Mouse (Mus musculus): ENCODE data around the gene Atp6v1b1.
"Not testable (repeated sequence)": the region's sequence is repeated elsewhere in the genome, so short reads cannot be mapped to it uniquely, and the experiment has no call there.

The Atp6v1b1 gene

DNA sequence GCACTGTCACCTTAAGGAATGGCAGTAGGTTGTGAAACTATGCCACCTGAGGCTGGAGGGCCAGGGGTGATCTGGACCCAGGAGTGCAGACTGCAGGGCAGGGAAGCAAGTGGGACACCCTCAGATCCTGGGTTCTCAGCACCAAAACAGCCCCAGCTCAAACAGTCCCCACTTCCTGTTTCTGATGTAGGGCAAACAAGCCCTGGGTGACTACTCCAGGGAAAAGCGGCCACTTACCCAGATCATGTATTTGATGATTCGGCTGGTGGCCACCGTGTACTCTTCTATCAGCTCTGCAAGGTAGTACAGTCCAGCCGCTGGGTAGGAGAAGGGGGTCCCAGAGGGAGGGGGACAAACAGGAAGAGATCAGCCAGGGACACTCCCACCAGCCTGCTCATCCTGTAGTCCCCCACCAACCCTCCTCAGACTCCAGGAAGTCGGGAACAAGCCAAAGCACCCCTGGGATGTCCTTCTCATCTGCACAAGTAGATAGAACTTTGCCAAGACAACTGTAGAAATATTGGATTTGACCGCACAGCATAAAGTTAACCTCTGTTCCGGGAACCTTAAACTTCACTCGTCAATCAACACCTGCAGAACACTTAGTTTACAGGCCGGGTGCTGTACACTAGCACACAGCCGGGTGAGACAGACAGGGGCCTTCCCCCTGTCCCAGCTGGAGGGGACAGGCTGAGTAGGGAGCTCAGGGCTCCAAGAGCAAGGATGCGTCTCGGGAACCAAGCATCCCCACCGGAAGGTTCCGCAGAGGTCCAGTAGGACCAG is 32.2 kb downstream of the Atp6v1b1 start:
- DNase-seq (ENCODE audit: low read depth in 1 of 2, low spot score in 2 of 2), result peak in 1 of 2 experiments; percentile 14

DNA sequence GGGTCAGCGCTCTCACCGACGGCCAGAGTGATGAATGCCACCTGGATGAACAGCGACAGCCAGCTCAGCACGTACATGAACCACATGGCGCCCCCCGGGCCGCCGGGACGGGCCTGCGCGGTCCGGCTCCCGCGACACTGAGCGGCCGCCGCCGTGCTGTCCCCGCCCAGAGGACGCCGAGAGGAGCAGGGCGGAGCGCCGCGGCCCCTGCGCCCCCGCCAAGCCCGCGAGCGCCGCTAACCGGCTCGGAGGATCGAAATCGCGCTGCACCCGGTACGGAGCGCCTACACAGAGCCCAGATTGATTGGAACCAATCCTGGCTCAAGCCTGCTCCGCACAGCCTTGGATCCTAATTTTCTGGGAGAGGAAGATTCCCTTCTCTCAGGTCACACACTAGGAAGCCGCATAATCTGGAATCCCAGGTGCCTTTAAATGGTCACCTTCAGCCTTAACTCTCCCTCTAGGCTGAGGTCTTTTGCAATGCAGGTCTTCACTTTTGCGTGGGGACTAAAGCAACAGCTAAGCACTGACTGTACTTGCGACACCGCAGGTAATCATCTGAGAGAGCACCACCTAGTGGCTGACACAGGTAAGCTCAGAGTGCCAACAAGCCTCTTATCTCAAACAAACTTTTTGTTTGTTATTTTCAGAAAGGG is 33.0 kb downstream of the Atp6v1b1 start, which contains the start of gene Tex261:
Gene Tex261, minus strand, starts transcription at position 176 of the 656 bp plus-strand sequence.
- peak; percentile 70 to 79 for DNase-seq (ENCODE audit: low read depth in 1 of 2, low spot score in 2 of 2)

DNA sequence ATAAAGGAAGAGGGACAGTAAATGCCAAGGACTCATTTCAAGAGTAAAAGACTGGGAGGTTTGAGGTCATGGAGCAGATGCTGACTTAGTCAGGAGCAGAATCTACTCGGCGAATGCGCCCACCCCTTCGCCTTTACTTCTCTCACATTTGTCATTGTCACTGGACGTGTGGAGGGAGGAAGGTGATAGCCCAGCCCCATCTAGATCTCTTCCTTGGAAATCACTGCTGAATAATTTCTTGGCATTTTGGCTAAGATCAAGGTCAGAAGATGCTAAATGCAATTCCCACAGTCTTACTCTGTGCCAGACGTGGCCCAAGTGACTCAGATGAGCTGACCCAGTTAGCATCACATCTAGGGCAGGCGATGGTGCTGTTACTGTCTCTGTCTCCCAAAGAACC is 35.5 kb downstream of the Atp6v1b1 start:
- DNase-seq (ENCODE audit: low read depth in 1 of 2, low spot score in 2 of 2), result no peak

GRCm38 (mm10) chr6:83779026-83779425 is 36.2 kb downstream of the Atp6v1b1 start:
- DNase-seq (ENCODE audit: low read depth in 1 of 2, low spot score in 2 of 2), result peak in 1 of 2 experiments; percentile 19

GRCm38 (mm10) chr6:83786426-83786825 is 43.6 kb downstream of the Atp6v1b1 start:
- no peak for DNase-seq (ENCODE audit: low read depth in 1 of 2, low spot score in 2 of 2)

DNA sequence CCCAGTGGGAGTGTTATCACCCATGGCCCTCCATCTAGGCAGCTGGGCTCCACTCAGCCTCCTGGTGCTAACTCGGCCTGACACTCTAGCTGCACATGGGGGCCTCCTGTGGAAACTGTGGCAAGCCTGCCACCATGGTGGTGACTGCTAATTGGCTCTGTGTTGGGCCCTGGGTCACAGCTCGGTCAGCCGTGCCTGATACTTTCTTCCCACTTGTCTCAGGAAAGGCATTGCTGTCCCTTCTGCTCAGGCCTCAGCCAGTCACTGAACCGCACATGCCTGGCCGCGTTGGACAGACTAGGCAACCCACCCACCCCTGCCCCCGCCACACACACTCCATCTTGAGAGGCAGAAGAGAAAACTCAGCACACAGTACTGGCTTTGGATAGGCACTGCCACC is 45.8 kb downstream of the Atp6v1b1 start:
- DNase-seq (ENCODE audit: low read depth in 1 of 2, low spot score in 2 of 2), result no peak

- not testable (repeated sequence) for DNase-seq (ENCODE audit: low read depth in 1 of 2, low spot score in 2 of 2)
These were observed 47.7 kb downstream of the Atp6v1b1 start for GRCm38 (mm10) chr6:83790533-83790932.

DNA sequence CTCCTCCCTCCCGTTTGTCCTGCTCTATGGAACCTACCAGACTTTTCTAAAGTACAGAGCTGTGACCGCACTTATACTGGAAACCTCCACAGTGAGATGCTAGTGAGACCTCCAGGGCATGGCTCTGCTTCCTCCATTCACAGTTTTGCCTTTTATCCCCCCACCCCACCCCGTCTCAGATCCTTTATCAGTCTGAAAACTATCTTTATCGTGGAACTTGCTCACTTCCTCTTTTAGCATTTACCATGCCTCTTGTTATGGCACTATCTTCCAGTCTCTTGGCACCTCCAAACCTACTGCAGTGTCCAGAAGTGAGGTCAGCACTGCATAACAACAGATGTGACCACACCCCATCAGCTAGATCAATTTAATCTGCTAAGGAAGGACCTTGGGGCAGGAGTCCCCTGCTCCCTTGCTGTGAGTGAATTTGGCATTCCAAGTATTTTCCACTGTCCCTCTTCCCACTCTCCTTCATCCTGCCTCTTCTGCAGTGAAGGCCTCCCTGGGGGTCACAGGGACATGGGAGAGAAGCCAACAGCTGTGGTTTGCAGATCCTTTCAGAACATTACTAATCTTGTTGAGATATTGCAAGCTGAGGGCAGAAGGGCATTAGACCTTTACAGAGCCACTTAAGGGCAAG is 48.6 kb downstream of the Atp6v1b1 start:
- DNase-seq (ENCODE audit: low read depth in 1 of 2, low spot score in 2 of 2), result no peak

DNA sequence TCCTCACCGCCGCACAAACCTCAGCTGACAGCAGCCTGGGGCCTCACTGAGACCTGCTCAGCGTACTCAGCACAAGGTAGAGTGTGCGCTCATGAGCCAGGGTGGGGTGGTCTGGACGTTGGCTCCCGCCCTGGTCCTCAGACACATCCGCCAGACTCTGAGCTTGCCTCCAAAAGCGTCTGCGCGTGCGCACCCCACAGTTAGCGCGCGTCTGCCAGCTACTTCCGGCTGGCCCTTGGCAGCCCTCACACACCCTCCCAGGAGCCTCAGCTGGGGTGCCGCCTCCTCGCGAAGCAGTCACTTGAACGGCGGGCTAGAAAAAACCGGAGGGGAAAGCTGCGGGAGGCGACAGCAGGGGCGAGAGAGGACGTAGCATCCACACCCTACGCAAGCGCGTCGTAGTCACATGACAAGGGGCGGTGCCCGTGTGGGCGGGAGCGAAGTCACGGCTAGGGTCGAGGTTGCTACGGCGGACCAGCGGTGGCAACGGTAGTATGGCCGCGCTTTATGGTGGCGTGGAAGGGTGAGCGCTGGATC is 52.0 kb downstream of the Atp6v1b1 start, which contains the start of gene Nagk:
Gene Nagk, plus strand, starts transcription at position 223 of the 537 bp plus-strand sequence.
- DNase-seq (ENCODE audit: low read depth in 1 of 2, low spot score in 2 of 2), result peak; percentile 93 to 95

DNA sequence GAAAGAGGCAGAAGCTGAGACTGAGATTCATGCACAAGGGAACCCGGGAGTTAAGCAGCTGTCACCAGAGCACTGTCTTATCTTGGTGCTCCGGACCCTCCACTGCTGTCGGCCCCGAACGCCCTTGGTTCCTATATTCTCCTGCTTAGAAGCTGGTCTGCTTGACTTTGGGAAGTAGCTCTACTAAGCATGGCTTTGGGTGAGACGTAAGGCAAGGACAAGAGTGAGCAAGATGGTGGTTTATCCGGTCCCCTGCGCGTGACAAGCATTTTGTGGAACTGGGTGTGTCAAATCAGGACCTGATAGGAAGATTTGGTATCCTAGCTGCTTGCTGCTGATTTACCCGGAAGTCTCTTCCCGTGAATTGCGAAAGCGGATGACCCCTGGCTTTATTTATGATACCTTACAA is 52.7 kb downstream of the Atp6v1b1 start:
- DNase-seq (ENCODE audit: low read depth in 1 of 2, low spot score in 2 of 2), result peak; percentile 40 to 55

DNA sequence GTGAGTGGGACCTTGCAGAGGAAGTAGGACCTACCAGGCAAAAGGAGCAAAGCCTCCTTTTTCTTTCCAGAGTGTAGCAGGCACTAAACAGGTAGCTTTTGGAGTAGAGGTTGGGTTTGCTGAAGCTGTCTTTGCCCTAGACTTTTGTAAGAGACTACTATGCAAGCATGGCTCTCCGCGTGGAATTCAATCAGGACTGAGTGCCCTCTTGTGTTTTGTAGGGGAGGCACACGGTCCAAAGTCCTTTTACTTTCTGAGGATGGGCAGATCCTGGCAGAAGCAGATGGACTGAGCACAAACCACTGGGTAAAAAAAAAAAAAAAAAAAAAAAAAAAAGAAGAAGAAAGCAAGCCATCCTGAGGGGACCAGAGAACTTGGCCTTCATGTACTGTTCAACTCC is 53.9 kb downstream of the Atp6v1b1 start:
- no peak for DNase-seq (ENCODE audit: low read depth in 1 of 2, low spot score in 2 of 2)

- no peak for DNase-seq (ENCODE audit: low read depth in 1 of 2, low spot score in 2 of 2)
These were observed 59.2 kb downstream of the Atp6v1b1 start for GRCm38 (mm10) chr6:83802033-83802432.

GRCm38 (mm10) chr6:83802846-83803245 is 60.1 kb downstream of the Atp6v1b1 start:
- no peak for DNase-seq (ENCODE audit: low read depth in 1 of 2, low spot score in 2 of 2)
